Mouse (Mus musculus) forebrain, embryonic 11.5 days (tissue): Measurements from ENCODE around the gene Repin1. TPM values are rescaled to one million over a fixed set of nuclear protein-coding genes. Genes with fewer than 3 reads are reported as not detected.

ENCODE experiments used
- ATAC-seq: fragments of 200-750 bp; cut with Nextera tagmentation; replicated peaks from 2 replicates; pipeline ENCODE4 v1.8.0; 2017; ENCODE audit warnings: moderate TSS enrichment; ENCODE audit not compliant: low FRiP score
- DNase-seq: peaks from one replicate; pipeline ENCODE4 v3.0.0-alpha.2; 2017; ENCODE audit warnings: low spot score
- H3K27ac ChIP-seq: fragments of 300-500 bp; sonication (generic); 2 replicates; pipeline ENCODE4 v1.5.1; 2014; ENCODE audit warnings: low read depth, low read length
- H3K27me3 ChIP-seq: fragments of 300-500 bp; sonication (generic); 2 replicates; pipeline ENCODE4 v1.6.1; 2014; ENCODE audit warnings: mild to moderate bottlenecking, low read length, mixed read lengths; ENCODE audit not compliant: control insufficient read depth, insufficient read depth
- H3K36me3 ChIP-seq: fragments of 300-500 bp; sonication (generic); 2 replicates; pipeline ENCODE4 v1.6.1; 2014; ENCODE audit warnings: mild to moderate bottlenecking, low read length, moderate library complexity, mixed read lengths; ENCODE audit not compliant: control insufficient read depth, insufficient read depth
- H3K4me1 ChIP-seq: fragments of 300-500 bp; sonication (generic); replicated peaks from 2 replicates; pipeline ENCODE4 v1.6.1; 2014; ENCODE audit warnings: low read length, mixed read lengths; ENCODE audit not compliant: control insufficient read depth, insufficient read depth
- H3K4me2 ChIP-seq: fragments of 300-500 bp; sonication (generic); 2 replicates; pipeline ENCODE4 v1.6.1; 2014; ENCODE audit warnings: low read depth, mild to moderate bottlenecking, low read length, moderate library complexity, mixed read lengths; ENCODE audit not compliant: severe bottlenecking
- H3K4me3 ChIP-seq: fragments of 300-500 bp; sonication (generic); 2 replicates; pipeline ENCODE4 v1.5.1; 2014; ENCODE audit warnings: low read depth, low read length
- H3K9ac ChIP-seq: fragments of 300-500 bp; sonication (generic); 2 replicates; pipeline ENCODE4 v1.6.1; 2014; ENCODE audit warnings: low read length
- H3K9me3 ChIP-seq: fragments of 300-500 bp; sonication (generic); 2 replicates; pipeline ENCODE4 v1.6.1; 2016; ENCODE audit warnings: low read length, mixed read lengths; ENCODE audit not compliant: control insufficient read depth
- WGBS: fragments of 180-500 bp; shearing (Covaris S2); extraction: QIAGEN DNeasy Blood & Tissue Kit; methylation state at CpG from one replicate; pipeline ENCODE4 v1.1.7; 2014; 5-methylcytosine and 5-hydroxymethylcytosine counted together
- polyA plus RNA-seq: library from polyadenylated mRNA; unstranded; fragments of >200 nt; fragmentation: Nextera tagmentation; extraction: Ambion mirVana; gene quantifications from 2 replicates; pipeline ENCODE4 v1.2.1, GENCODE M21; 2014

Repin1 gene
- 50.2 and 50.6 TPM in 2 replicates for polyA plus RNA-seq

DNA sequence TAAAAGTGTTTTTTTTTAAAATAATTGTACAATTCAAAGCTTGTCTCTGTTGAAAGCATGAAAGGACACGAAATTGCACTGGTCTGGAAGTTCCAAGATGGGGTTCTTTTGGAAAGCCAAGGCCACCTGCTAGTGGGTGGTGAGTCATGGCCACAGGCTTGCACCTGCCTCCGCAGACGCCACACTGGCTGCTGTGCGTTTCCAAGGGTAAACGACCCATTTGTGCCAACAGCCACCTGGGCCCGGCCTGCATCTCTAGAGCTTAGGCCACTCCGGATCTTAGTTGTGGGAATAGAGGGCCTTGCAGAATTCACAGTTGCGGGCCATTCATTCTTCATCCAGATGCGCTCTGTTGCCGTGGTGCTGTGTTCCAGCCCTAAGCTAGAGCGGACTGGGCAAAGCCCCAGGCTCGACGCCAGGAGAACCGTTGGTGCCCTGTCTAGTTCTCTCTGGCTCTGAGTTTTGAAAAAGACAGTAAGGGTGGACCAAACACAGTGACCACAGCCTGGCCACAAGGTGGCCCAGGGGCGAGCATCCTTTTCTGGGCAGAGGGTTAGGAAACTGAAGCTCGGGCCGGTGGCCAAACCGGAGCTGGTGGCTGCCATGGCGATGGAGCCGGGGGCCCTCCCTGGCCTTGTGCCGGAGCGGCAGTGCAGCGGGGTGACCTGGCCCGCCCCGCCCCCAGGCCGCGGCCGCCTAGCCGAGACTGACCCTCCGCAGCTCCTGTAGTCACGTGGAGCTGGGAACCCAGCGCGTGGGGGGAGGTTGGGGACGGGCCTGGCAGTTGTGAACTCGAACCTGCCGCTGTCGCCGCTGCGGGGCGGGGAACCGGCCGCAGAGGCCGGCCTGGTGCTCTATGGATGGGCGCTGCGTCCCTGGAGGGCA lies at the start of gene Repin1, which contains the start of gene Gm44965:
Gene Repin1 (plus strand): TSS at position 726 of the 885 bp plus-strand sequence.
Gene Gm44965 (plus strand): TSS at position 784 of the 885 bp plus-strand sequence.
- peak within 1 kb of the TSS; percentile 65 for H3K4me2 ChIP-seq
- WGBS = 4% methylated on average over 45 of the region's 45 CpGs
- H3K9ac ChIP-seq = peak within 1 kb of the TSS; percentile 93
- H3K27me3 ChIP-seq = no peaks in the 10 kb centered on the region
- H3K4me1 ChIP-seq = peaks cover 6% of the 10 kb centered on the region; the same call in 1 of the 2 replicates
- DNase-seq (peak; percentile 96), ATAC-seq (peak; percentile 93)
- peaks cover 24% of the 10 kb centered on the region for H3K36me3 ChIP-seq
- peak within 1 kb of the TSS; percentile 82 for H3K27ac ChIP-seq
- peak within 1 kb of the TSS; percentile 84 for H3K4me3 ChIP-seq
- H3K9me3 ChIP-seq = peaks cover 11% of the 10 kb centered on the region

DNA sequence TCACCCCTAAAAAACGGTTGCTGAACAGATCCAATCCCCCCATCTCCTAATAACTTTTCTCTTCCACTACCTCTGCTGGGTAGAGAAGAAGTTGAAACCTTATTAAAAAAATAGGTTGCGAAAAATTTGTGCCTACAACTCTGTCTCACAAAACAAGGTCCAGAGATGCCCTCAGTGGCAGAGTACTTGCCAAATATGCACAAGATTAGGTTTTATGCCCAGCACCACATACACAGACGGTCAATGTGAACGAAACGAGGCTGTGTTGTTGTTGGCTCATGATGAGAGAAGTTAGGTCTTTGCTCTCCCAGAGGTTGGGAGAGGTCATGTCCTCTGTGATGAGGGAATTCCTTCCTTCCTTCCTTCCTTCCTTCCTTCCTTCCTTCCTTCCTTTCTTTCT lies 48.4 kb upstream of the Repin1 start:
- WGBS = 83% methylated on average over 5 of the region's 5 CpGs
- H3K9ac ChIP-seq = no peak overlapping the region
- H3K27ac ChIP-seq = no peak overlapping the region
- no peaks in the 10 kb centered on the region for H3K9me3 ChIP-seq
- no peaks in the 10 kb centered on the region for H3K27me3 ChIP-seq
- DNase-seq (no peak), ATAC-seq (no peak)
- H3K36me3 ChIP-seq = no peaks in the 10 kb centered on the region
- no peak overlapping the region for H3K4me2 ChIP-seq
- H3K4me1 ChIP-seq = no peaks in the 10 kb centered on the region
- H3K4me3 ChIP-seq = no peak overlapping the region

DNA sequence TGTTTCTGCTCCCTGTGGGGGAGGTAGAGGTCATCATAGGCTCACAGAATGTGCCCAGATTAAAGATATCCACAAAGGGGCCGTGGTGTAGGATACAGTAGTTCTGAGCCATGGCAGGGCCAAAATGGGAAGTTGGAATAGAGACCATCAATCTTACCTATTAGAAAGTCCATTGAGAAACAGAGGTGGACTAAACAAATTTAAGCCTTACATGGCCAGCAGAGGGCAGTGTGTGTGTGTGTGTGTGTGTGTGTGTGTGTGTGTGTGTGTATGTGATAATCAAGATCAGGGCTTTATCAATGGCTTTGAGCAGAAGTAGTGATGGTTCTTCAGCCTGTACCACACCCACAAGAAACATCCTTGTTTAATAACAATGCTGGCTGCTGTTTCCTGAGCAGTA lies 47.4 kb upstream of the Repin1 start:
- peak; percentile 57 for DNase-seq
- WGBS = 61% methylated on average over 1 of the region's 1 CpGs

DNA sequence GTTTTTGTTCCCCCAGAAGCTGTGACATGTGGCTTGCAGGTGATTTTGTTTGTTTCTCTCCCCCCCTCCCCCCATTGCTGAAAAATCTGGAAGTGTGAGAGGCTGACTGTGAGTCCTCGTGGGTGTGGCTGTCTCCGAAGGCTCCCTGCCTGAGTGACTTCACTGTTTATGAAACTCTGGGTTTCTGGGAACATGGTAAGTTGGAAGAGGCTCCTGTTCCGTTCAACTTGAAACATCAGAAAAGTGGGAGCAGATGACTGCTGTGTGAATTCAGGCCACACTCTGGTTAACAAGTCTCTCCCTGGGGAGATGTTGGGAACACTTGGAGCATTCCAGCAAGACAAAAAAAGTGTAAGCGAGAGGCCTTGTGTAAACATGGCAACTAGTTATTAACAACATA lies 46.8 kb upstream of the Repin1 start:
- Histone ChIP-seq H3K9me3 (no peaks in the 10 kb centered on the region), H3K36me3 (no peaks in the 10 kb centered on the region), H3K4me2 (no peak overlapping the region), H3K4me3 (no peak overlapping the region), H3K4me1 (no peaks in the 10 kb centered on the region), H3K27ac (no peak overlapping the region), H3K9ac (no peak overlapping the region), H3K27me3 (no peaks in the 10 kb centered on the region)
- 80% methylated on average over 4 of the region's 4 CpGs for WGBS
- ATAC-seq (no peak), DNase-seq (no peak)

More for the DNA sequence above, 47.4 kb upstream of the Repin1 start:
- H3K9me3 ChIP-seq = no peaks in the 10 kb centered on the region
- H3K4me3 ChIP-seq = no peak overlapping the region
- H3K36me3 ChIP-seq = no peaks in the 10 kb centered on the region
- H3K4me2 ChIP-seq = no peak overlapping the region
- no peaks in the 10 kb centered on the region for H3K4me1 ChIP-seq
- H3K9ac ChIP-seq = no peak overlapping the region
- H3K27ac ChIP-seq = no peak overlapping the region
- no peaks in the 10 kb centered on the region for H3K27me3 ChIP-seq
- no peak for ATAC-seq

DNA sequence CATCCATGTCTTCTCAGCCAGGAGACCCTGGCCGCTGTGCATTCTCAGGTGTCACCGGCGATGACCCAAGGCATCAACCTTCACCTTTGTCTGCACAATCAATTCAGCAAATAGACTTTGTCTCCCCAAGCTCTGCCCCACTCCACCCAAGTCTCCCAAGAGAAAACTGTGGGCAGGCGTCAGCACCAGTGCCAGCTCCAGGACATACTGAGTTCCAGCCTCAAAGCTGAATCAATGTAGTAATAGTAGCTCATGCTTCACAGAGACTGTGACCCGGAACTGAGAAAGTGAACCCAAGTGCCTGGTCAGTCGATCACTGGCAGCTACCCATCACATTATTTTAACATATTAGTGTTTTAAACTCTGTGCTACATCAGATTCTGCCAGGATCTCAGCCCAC lies 45.4 kb upstream of the Repin1 start:
- H3K4me3 ChIP-seq = no peak overlapping the region
- no peak overlapping the region for H3K27ac ChIP-seq
- 85% methylated on average over 6 of the region's 6 CpGs for WGBS
- no peaks in the 10 kb centered on the region for H3K4me1 ChIP-seq
- no peak overlapping the region for H3K9ac ChIP-seq
- DNase-seq (no peak), ATAC-seq (no peak)
- H3K4me2 ChIP-seq = no peak overlapping the region
- H3K27me3 ChIP-seq = no peaks in the 10 kb centered on the region
- H3K9me3 ChIP-seq = no peaks in the 10 kb centered on the region
- H3K36me3 ChIP-seq = no peaks in the 10 kb centered on the region

DNA sequence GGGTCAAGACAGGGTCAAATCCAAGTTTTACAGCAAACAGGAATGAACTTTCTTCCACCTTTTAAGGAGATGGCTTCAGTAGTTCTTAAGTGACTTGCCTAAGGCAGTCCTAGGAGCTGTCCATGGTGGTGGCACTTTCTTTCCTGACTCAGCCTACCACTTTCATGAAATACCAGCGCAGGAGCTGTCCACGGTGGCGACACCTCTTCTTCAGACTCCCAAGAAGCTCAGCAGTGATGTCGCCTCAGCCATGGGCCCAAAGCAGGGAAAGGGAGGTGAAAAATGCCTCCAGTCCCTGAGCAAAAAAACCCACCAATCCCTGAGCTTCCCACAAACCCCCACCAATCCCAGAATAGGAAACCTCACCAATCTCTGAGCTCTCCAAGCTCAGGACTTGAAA lies 40.8 kb upstream of the Repin1 start:
- Histone ChIP-seq H3K4me1 (peaks cover 4% of the 10 kb centered on the region; the same call in 1 of the 2 replicates), H3K36me3 (no peaks in the 10 kb centered on the region), H3K9me3 (no peaks in the 10 kb centered on the region), H3K4me2 (no peak overlapping the region), H3K27me3 (no peaks in the 10 kb centered on the region), H3K4me3 (no peak overlapping the region), H3K9ac (no peak overlapping the region), H3K27ac (no peak overlapping the region)
- DNase-seq (peak; percentile 51), ATAC-seq (no peak)
- WGBS = 69% methylated on average over 4 of the region's 4 CpGs

DNA sequence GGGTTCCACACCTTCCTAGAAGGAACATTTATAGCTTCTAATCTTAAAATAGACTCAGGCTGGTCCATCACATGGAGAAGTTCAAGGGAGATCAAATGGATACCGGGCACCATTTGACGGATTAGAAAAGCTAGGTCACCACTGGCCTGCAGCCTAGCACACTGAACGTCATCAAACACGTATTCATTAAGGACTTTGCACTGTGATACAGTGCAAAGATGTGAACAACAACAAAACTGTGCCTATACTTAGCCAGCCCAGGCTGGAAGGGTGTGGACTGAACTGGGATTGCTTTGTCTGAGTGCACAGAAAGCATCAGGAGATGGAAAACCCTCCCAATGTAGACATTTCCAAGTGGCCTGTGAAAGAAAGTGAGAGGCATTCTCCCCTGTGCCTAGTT lies 39.9 kb upstream of the Repin1 start:
- Histone ChIP-seq H3K27ac (peak overlapping the region; percentile 92), H3K4me1 (peaks cover 4% of the 10 kb centered on the region; the same call in 1 of the 2 replicates), H3K4me3 (peak overlapping the region; percentile 40), H3K36me3 (no peaks in the 10 kb centered on the region), H3K9ac (peak overlapping the region; percentile 81), H3K9me3 (no peaks in the 10 kb centered on the region), H3K4me2 (peak overlapping the region; percentile 85), H3K27me3 (no peaks in the 10 kb centered on the region)
- WGBS = 82% methylated on average over 4 of the region's 4 CpGs
- 0 out of 2 replicates have a peak, but pooled peaks have one; percentile 8 for ATAC-seq
- DNase-seq = no peak

DNA sequence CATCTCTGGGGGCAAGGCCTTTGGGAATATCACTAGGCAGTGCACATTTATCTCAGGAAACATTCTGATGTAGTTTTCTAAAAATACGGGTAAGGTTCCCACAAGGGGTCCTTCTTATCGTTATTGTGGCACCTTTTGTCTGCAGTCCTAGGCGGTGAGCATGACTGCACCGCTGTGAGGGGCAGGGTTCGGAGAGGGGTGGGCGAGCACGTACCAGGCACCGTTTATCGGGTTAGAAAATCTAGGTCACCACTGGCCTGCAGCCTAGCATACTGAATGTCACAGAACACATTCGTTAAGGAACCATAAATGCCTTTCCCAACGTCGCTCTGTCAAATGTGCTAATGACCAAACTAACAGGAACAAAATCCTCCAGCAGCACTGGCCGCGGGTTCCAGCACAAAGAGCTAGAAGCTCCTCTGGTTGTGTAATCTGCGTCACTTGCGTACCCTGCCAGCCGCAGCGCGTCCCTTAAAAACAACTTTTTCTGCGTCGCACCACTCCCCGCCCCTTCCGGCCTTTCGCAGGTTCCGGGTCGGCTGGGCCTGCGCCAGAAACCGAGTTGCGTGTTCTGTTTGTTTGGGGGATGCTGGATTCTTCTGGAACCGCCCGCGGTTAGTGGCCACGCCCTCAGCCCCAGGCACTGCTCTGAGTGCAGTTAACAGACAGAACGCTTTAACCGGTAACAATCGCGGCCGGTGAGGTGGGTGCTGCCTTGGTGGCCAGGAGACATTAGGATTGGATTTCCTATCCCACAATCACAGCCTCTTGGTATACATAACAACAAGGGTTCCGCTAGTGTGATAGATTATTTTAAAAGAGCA lies 39.2 kb upstream of the Repin1 start, which contains the start of gene Lrrc61:
Gene Lrrc61 (plus strand): TSS at position 517 of the 824 bp plus-strand sequence.
- ATAC-seq = peak; percentile 89
- under 1% methylated on average over 39 of the region's 39 CpGs for WGBS

More for the DNA sequence above, 39.2 kb upstream of the Repin1 start, which contains the start of gene Lrrc61:
- peaks cover 4% of the 10 kb centered on the region; the same call in 1 of the 2 replicates for H3K4me1 ChIP-seq
- H3K9ac ChIP-seq = peak within 1 kb of the TSS; percentile 81
- peak within 1 kb of the TSS; percentile 92 for H3K27ac ChIP-seq
- H3K9me3 ChIP-seq = no peaks in the 10 kb centered on the region
- no peaks in the 10 kb centered on the region for H3K36me3 ChIP-seq
- H3K4me2 ChIP-seq = peak within 1 kb of the TSS; percentile 85
- no peaks in the 10 kb centered on the region for H3K27me3 ChIP-seq
- peak; percentile 94 for DNase-seq
- peak within 1 kb of the TSS; percentile 40 for H3K4me3 ChIP-seq
